Mouse (Mus musculus) inflammation-experienced regulatory T-cells, adult 6 months (primary cell): Measurements from ENCODE around the gene Ero1l. TPM values are rescaled to one million over a fixed set of nuclear protein-coding genes. Genes with fewer than 3 reads are reported as not detected.

Experiments used
- ATAC-seq: one replicate; pipeline ENCODE4 v1.8.0; 2017
- polyA plus RNA-seq, 3 experiments: library from polyadenylated mRNA; unstranded; fragments of 100-300 nt; shearing (Covaris generic); gene quantifications; one replicate each; pipeline ENCODE4 v1.2.1; 2017

The Ero1l gene
- polyA plus RNA-seq, 3 experiments from 2014 or later: 21.0 to 57.6 (median 28.8) TPM

- no peak for ATAC-seq
These were observed 14.2 kb downstream of the Ero1l start for GRCm38 (mm10) chr14:45304389-45304788.

GRCm38 (mm10) chr14:45303939-45304338 lies 14.6 kb downstream of the Ero1l start:
- no peak for ATAC-seq

GRCm38 (mm10) chr14:45291608-45292007 lies 27.0 kb downstream of the Ero1l start:
- no peak for ATAC-seq

- ATAC-seq: no peak
These were observed 36.5 kb downstream of the Ero1l start for GRCm38 (mm10) chr14:45282066-45282465.

- no peak for ATAC-seq
These were observed 42.8 kb downstream of the Ero1l start for GRCm38 (mm10) chr14:45275816-45276215.

- no peak for ATAC-seq
These were observed 54.6 kb downstream of the Ero1l start for GRCm38 (mm10) chr14:45263831-45264592.

- no peak for ATAC-seq
These were observed 67.0 kb downstream of the Ero1l start for GRCm38 (mm10) chr14:45251548-45252076.

- no peak for ATAC-seq
These were observed 77.0 kb downstream of the Ero1l start for GRCm38 (mm10) chr14:45241613-45242012.

- ATAC-seq: no peak
These were observed 79.5 kb downstream of the Ero1l start for GRCm38 (mm10) chr14:45239042-45239441.

Other genes with a start within 250 kb of the Ero1l start
- 1 to 10 TPM in 1 of 3 experiments, under 1 TPM in 2; 0.65 to 1.3 (median 0.83) TPM for gene Gpr137c, start 99.1 kb downstream of the Ero1l start, polyA plus RNA-seq
- gene Txndc16, start 98.4 kb downstream of the Ero1l start, polyA plus RNA-seq: 10 to 100 TPM in 2 of 3 experiments, 1 to 10 TPM in 1; 9.8 to 13.3 (median 11.1) TPM
- gene Psmc6, start 11.0 kb upstream of the Ero1l start, polyA plus RNA-seq: 100 to 1,000 TPM; 151 to 213 (median 169) TPM
- 10 to 100 TPM; 11.9 to 21.8 (median 19.3) TPM for gene Styx, start 32.3 kb upstream of the Ero1l start, polyA plus RNA-seq
- gene Gnpnat1, start 86.1 kb upstream of the Ero1l start, polyA plus RNA-seq: 10 to 100 TPM; 64.5 to 76.8 (median 67.6) TPM
- not detected for gene Fermt2, start 211.3 kb upstream of the Ero1l start, polyA plus RNA-seq